Mouse (Mus musculus): Measurements from ENCODE around the gene Tex36.

Tex36 gene

GRCm38 (mm10) chr7:133600558-133600957, 1.4 kb downstream of the Tex36 start:
- no peak for DNase-seq (ENCODE audit: extremely low read depth, insufficient read length, low spot score)

GRCm38 (mm10) chr7:133591750-133592149, 10.2 kb downstream of the Tex36 start:
- DNase-seq (ENCODE audit: extremely low read depth, insufficient read length, low spot score): no peak

- no peak for DNase-seq (ENCODE audit: extremely low read depth, insufficient read length, low spot score)
Measured at GRCm38 (mm10) chr7:133583216-133583615, 18.7 kb downstream of the Tex36 start.

DNA sequence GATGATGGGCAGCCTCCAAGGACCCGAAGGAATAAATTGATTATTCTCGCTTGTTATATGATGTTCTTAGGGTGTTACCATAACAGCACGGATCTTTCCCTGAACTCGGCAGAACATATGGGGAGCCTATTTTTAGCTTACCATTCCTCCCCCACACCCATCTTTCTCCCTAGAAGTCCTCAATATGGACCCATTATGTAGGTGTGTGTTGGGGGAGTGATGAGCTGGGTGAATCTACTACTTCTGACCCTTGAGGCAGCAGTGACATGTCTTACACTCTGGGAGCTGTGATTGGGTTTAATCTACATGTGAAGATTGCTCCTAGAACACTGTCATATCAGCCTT, 21.7 kb downstream of the Tex36 start:
- DNase-seq (ENCODE audit: extremely low read depth, insufficient read length, low spot score): no peak

GRCm38 (mm10) chr7:133579491-133580295, 22.3 kb downstream of the Tex36 start:
- peak; percentile 7 for DNase-seq (ENCODE audit: extremely low read depth, insufficient read length, low spot score)

DNA sequence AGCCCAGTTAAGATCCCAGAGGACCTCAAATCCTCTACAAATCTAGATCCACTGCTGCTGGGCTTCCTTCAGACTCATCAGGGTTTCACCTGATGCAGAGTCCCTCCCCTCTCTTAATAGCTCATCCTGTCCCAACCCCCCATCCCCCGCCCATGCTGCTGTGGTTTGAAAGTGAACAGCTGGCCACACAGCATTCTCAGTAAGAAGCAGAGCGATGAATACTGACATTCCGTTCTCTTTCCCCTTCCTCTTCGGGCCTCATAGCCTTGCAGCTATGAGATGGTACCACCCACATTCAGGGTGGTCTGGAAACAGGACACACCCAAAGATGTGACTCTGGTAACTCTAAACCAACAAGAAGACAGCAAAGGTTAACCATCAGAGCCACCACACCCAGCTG, 25.1 kb downstream of the Tex36 start:
- DNase-seq (ENCODE audit: extremely low read depth, insufficient read length, low spot score): no peak

- DNase-seq (ENCODE audit: extremely low read depth, insufficient read length, low spot score): no peak
Measured at GRCm38 (mm10) chr7:133576281-133576680, 25.7 kb downstream of the Tex36 start.

DNA sequence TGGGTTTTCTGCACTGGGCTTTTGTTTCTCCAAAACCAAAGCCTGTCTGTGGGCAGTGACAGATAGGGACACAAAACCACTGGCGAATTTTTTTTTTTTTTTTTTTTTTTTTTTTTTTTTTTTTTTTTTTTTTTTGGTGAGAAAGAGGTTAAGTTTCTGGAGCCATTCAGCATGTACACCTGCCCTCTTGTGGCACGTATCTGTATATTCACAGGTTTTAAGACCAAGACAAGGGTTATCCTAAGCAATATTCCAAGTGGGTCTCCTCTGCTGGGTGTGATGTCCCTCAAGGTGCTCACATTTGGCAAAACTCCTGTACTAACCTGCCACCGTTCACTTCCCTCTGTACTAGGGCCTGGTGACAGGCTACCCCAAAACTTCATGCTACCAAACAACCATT, 30.0 kb downstream of the Tex36 start:
- DNase-seq (ENCODE audit: extremely low read depth, insufficient read length, low spot score): no peak

GRCm38 (mm10) chr7:133569194-133569880, 32.6 kb downstream of the Tex36 start:
- DNase-seq (ENCODE audit: extremely low read depth, insufficient read length, low spot score): no peak

- DNase-seq (ENCODE audit: extremely low read depth, insufficient read length, low spot score): no peak
Measured at GRCm38 (mm10) chr7:133564600-133564999, 37.4 kb downstream of the Tex36 start.

GRCm38 (mm10) chr7:133563175-133563824, 38.7 kb downstream of the Tex36 start:
- no peak for DNase-seq (ENCODE audit: extremely low read depth, insufficient read length, low spot score)

DNA sequence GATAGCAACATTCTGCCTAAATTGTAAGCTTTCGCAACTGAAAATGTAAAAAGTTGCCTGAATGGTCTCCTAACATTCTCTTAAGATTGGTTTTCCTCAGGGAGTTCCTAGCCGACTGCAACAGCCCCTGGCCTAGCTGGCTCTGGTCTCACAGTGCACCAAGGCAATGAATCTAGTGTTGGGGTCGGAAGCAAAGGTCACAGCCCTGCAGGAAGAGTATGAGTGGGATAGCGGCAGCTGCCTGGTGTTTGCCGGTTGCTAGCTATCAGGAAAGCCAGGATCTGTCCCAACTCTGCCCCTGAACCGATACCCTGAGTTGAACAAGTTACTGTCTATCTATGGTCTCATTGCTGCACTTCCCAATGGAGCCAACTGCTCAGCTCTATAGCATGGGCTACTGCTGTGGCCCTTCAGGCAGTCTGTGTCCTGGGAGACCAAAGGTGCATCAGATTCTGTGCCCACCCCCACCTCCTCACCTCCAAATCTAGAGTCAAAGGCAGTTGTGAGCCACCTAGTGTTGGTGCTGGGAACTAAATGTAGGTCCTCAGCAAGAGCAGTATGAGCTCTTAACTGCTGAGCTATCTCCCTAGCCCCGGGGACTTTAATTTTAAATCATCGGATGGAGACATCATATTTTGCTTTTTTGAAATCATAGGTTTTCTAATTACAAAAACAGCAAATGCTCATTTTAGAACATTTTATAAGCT, 46.0 kb downstream of the Tex36 start:
- DNase-seq (ENCODE audit: extremely low read depth, insufficient read length, low spot score): no peak

- DNase-seq (ENCODE audit: extremely low read depth, insufficient read length, low spot score): no peak
Measured at GRCm38 (mm10) chr7:133552306-133552991, 49.5 kb downstream of the Tex36 start.

GRCm38 (mm10) chr7:133551000-133551399, 51.0 kb downstream of the Tex36 start:
- no peak for DNase-seq (ENCODE audit: extremely low read depth, insufficient read length, low spot score)

DNA sequence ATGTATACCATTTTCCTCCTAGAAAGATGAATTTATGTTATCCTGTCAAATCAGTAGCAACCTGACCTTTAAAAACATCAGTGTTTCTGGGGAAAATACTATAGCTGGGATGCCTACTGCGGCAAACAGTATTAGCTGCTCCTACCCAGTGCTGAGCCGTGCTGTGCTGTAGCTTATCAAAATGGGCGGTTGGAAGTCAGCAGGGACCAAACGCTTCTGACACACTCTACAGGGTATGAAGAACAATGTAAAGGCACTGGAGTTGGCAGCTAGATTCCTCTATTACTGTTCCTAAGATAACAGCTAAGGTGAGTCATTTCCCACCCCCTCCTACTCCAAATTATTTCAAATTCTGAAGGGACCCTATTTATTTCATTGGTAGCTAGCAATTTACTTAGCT, 53.5 kb downstream of the Tex36 start:
- DNase-seq (ENCODE audit: extremely low read depth, insufficient read length, low spot score): no peak

DNA sequence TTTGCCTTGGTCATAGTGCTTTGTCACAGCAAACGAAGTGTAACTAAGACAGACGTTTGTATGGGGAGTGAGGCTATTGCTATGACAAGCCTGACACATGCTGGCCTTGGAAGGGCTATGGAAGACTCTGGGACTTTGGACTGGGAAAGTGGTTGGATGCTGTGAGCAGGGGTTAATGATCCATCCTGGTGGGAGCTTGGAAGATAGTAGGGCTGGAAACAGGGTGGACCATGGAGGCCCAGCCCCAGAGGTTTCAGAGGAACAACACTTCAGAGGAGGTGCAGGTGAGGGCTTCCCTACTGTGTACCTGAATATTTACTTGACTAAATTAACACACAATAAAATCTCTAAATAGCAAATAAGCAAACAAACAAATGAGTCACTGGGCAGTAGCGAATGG, 56.3 kb downstream of the Tex36 start:
- no peak for DNase-seq (ENCODE audit: extremely low read depth, insufficient read length, low spot score)

DNA sequence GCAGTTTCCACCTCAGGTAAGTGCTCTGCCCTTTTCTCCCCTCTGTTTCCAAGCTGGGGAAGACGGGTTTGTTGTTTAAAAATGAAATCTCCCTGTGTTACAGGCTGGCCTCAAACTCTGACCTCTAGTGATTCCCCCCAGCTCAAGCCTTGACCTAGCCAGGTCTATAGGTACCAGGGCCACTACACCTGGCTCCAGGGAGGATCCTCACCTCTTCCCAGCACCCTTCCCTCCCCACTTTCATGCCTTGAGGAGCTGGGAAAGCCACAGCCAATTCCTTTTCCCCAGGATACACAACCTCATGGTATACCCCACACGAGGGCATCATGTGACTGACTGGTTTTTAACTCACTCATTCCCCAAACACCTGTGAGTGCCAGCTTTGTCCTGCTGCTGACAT, 57.0 kb downstream of the Tex36 start:
- no peak for DNase-seq (ENCODE audit: extremely low read depth, insufficient read length, low spot score)

DNA sequence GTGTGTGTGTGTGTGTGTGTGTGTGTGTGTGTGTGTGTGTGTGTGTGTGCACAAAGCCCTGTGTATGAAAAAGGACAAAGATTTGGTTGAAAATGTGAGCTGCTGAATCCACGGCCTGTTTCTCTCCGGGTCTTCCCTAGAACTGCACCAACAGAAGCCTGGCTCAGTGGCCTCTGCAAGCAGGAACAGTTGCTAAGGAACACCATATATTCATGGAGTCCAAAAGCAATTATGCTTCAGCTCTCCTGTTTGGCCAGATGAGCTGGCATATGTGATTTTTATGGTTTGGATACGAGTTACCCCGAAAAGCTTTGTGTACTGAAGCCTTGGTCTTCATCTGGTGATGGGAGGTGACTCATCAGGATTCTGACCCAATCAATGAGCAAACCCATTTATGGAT, 58.8 kb downstream of the Tex36 start:
- DNase-seq (ENCODE audit: extremely low read depth, insufficient read length, low spot score): no peak

DNA sequence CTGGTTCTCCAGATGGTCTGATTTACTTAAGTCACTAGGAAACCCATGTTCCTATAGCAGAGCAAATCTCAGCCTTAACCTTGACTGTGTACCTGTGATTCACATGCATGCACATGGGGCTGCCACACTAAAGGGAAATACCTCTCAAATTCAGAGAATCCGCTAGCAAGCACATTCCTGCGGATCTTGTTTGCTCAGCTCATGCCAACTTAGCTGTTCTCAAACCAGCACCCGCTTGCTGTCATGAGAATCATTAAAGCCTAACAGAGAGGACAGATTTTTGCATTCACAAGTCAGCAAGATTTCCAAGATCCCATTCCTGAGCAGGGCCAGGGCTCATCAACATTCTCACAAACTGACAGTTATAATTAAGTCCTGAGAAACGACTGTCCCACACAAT, 64.6 kb downstream of the Tex36 start:
- DNase-seq (ENCODE audit: extremely low read depth, insufficient read length, low spot score): no peak

Measured in 3134 (cell line).